Mouse (Mus musculus): ENCODE results near the gene Rasl2-9.

DNA sequence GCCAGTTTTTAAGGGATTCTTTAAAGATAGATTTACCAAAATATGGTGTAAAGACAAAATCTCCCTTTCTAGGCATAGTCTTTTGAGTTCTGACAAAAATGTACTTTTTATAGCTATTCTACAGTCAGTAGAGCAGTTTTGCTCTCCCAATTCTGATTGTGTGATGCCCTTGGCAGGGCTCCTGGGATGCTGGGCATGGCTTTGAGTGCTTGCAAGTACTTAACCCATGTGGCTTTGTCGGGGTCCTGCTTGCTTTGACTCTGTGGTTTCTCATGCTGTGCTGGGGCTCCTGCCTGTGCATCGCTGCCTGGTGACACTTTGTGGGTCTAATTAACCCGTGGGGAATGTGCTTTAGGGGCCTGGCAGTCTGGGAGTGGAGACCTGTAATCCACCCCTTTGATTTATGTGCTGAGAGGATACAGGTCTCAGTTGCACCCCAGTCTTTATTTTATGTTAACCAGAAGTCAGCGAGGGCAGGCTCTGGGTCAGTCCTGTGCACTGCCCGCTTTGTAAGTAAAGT is 38.8 kb downstream of the Rasl2-9 start:
- no peak for TF ChIP-seq TCF12 (IDR thresholded peaks at IDR 0.05; ENCODE audit: insufficient read depth, poor library complexity, severe bottlenecking)
- no peak for TF ChIP-seq POLR2A (IDR thresholded peaks at IDR 0.05; ENCODE audit: insufficient read length, low read depth)
- TF ChIP-seq MYOD1 (IDR thresholded peaks at IDR 0.05; ENCODE audit: control insufficient read depth in 1 of 3, insufficient read length in 2 of 3, low read depth in 2 of 3), result no peak
- TF ChIP-seq USF1 (IDR thresholded peaks at IDR 0.05; ENCODE audit: low read depth), result no peak
- no peak for TF ChIP-seq MYOG (IDR thresholded peaks at IDR 0.05; ENCODE audit: control insufficient read depth in 1 of 3, insufficient read depth in 1 of 3, insufficient read length in 2 of 3, low read depth in 2 of 3)

Data from myocyte (in vitro differentiated cells).